Mouse (Mus musculus) hindbrain, embryonic 15.5 days (tissue): ENCODE results near the gene Mthfd1l. TPM values are rescaled to one million over a fixed set of nuclear protein-coding genes. Genes with fewer than 3 reads are reported as not detected.
A peak's percentile ranks its signal among the peaks of the same experiment; 100 is the strongest.

ENCODE experiments used
- ATAC-seq: fragments of 200-750 bp; cut with Nextera tagmentation; 2 replicates; pipeline ENCODE4 v1.8.0; 2017; ENCODE audit warnings: low read depth, moderate number of reproducible peaks, moderate TSS enrichment; ENCODE audit not compliant: low FRiP score
- H3K27ac ChIP-seq: fragments of 300-500 bp; sonication (generic); replicated peaks from 2 replicates; pipeline ENCODE4 v1.5.1; 2015; ENCODE audit warnings: mild to moderate bottlenecking, inconsistent platforms
- H3K27me3 ChIP-seq: fragments of 300-500 bp; sonication (generic); 2 replicates; pipeline ENCODE4 v1.6.1; 2015; ENCODE audit warnings: control low read depth, inconsistent platforms
- H3K36me3 ChIP-seq: fragments of 300-500 bp; sonication (generic); 2 replicates; pipeline ENCODE4 v1.6.1; 2015; ENCODE audit warnings: control low read depth, inconsistent platforms
- H3K4me1 ChIP-seq: fragments of 300-500 bp; sonication (generic); replicated peaks from 2 replicates; pipeline ENCODE4 v1.6.1; 2015; ENCODE audit warnings: control low read depth, inconsistent platforms
- H3K4me2 ChIP-seq: fragments of 300-500 bp; sonication (generic); 2 replicates; pipeline ENCODE4 v1.6.1; 2015; ENCODE audit warnings: moderate library complexity, mild to moderate bottlenecking, inconsistent platforms
- H3K4me3 ChIP-seq: fragments of 300-500 bp; sonication (generic); 2 replicates; pipeline ENCODE4 v1.5.1; 2015; ENCODE audit warnings: mild to moderate bottlenecking, inconsistent platforms
- H3K9ac ChIP-seq: fragments of 300-500 bp; sonication (generic); 2 replicates; pipeline ENCODE4 v1.6.1; 2015; ENCODE audit warnings: inconsistent platforms
- H3K9me3 ChIP-seq: fragments of 300-500 bp; sonication (generic); 2 replicates; pipeline ENCODE4 v1.6.1; 2016; ENCODE audit warnings: control low read depth, inconsistent platforms
- WGBS: fragments of 180-500 bp; shearing (Covaris S2); methylation state at CpG from one replicate; pipeline ENCODE4 v1.1.7; 2015; 5-methylcytosine and 5-hydroxymethylcytosine counted together
- polyA plus RNA-seq: library from polyadenylated mRNA; unstranded; fragments of >200 nt; fragmentation: Nextera tagmentation; extraction: Ambion mirVana; gene quantifications from 2 replicates; pipeline ENCODE4 v1.2.1, GENCODE M21; 2015

The Mthfd1l gene
- polyA plus RNA-seq, 1 experiment from 2014 or later, result 6.1 TPM

GRCm38 (mm10) chr10:4155521-4155920 lies 182.6 kb downstream of the Mthfd1l start:
- Histone ChIP-seq H3K9ac (no peak overlapping the region), H3K27me3 (no peaks in the 10 kb centered on the region), H3K36me3 (no peaks in the 10 kb centered on the region), H3K4me2 (no peak overlapping the region), H3K4me3 (no peak overlapping the region), H3K27ac (no peak overlapping the region), H3K9me3 (no peaks in the 10 kb centered on the region), H3K4me1 (peaks cover 3% of the 10 kb centered on the region; the same call in 1 of the 2 replicates)
- 89% methylated on average over 5 of the region's 5 CpGs for WGBS
- no peak for ATAC-seq

GRCm38 (mm10) chr10:4158533-4158932 lies 185.6 kb downstream of the Mthfd1l start:
- no peak overlapping the region for H3K4me3 ChIP-seq
- WGBS, result 77% methylated on average over 5 of the region's 5 CpGs
- H3K4me1 ChIP-seq, result peaks cover 3% of the 10 kb centered on the region; the same call in 1 of the 2 replicates
- H3K27ac ChIP-seq, result no peak overlapping the region
- H3K27me3 ChIP-seq, result no peaks in the 10 kb centered on the region
- no peak overlapping the region for H3K4me2 ChIP-seq
- no peaks in the 10 kb centered on the region for H3K36me3 ChIP-seq
- ATAC-seq, result no peak
- no peaks in the 10 kb centered on the region for H3K9me3 ChIP-seq
- no peak overlapping the region for H3K9ac ChIP-seq

- H3K36me3 ChIP-seq, result no peaks in the 10 kb centered on the region
- 69% methylated on average over 8 of the region's 8 CpGs for WGBS
Observed at GRCm38 (mm10) chr10:4159541-4160090, 186.7 kb downstream of the Mthfd1l start.

GRCm38 (mm10) chr10:4160242-4160785 lies 187.4 kb downstream of the Mthfd1l start:
- Histone ChIP-seq H3K27me3 (no peaks in the 10 kb centered on the region), H3K4me1 (peaks cover 3% of the 10 kb centered on the region; the same call in 1 of the 2 replicates), H3K9ac (no peak overlapping the region), H3K27ac (no peak overlapping the region), H3K4me3 (no peak overlapping the region), H3K36me3 (no peaks in the 10 kb centered on the region), H3K9me3 (no peaks in the 10 kb centered on the region), H3K4me2 (no peak overlapping the region)
- ATAC-seq, result peak; percentile 54; the same call in 1 of the 2 replicates
- 74% methylated on average over 13 of the region's 13 CpGs for WGBS

More at GRCm38 (mm10) chr10:4159541-4160090, 186.7 kb downstream of the Mthfd1l start:
- Histone ChIP-seq H3K4me2 (no peak overlapping the region), H3K27me3 (no peaks in the 10 kb centered on the region), H3K9me3 (no peaks in the 10 kb centered on the region), H3K4me1 (peaks cover 3% of the 10 kb centered on the region; the same call in 1 of the 2 replicates), H3K27ac (no peak overlapping the region), H3K9ac (no peak overlapping the region), H3K4me3 (no peak overlapping the region)
- ATAC-seq, result no peak

GRCm38 (mm10) chr10:4162049-4162448 lies 189.1 kb downstream of the Mthfd1l start:
- H3K4me1 ChIP-seq, result peaks cover 3% of the 10 kb centered on the region; the same call in 1 of the 2 replicates
- no peak overlapping the region for H3K27ac ChIP-seq
- no peak overlapping the region for H3K4me3 ChIP-seq
- H3K4me2 ChIP-seq, result no peak overlapping the region
- no peaks in the 10 kb centered on the region for H3K36me3 ChIP-seq
- H3K27me3 ChIP-seq, result no peaks in the 10 kb centered on the region
- H3K9ac ChIP-seq, result no peak overlapping the region
- no peak for ATAC-seq
- H3K9me3 ChIP-seq, result no peaks in the 10 kb centered on the region
- WGBS, result 80% methylated on average over 2 of the region's 2 CpGs

GRCm38 (mm10) chr10:4162976-4163375 lies 190.1 kb downstream of the Mthfd1l start:
- Histone ChIP-seq H3K27ac (no peak overlapping the region), H3K4me3 (no peak overlapping the region), H3K9me3 (no peaks in the 10 kb centered on the region), H3K9ac (no peak overlapping the region), H3K4me1 (peaks cover 3% of the 10 kb centered on the region; the same call in 1 of the 2 replicates), H3K4me2 (no peak overlapping the region), H3K36me3 (no peaks in the 10 kb centered on the region), H3K27me3 (no peaks in the 10 kb centered on the region)
- ATAC-seq, result peak; percentile 48; the same call in 1 of the 2 replicates
- 60% methylated on average over 3 of the region's 3 CpGs for WGBS

GRCm38 (mm10) chr10:4164681-4165080 lies 191.8 kb downstream of the Mthfd1l start:
- ATAC-seq, result no peak

GRCm38 (mm10) chr10:4168222-4168798 lies 195.4 kb downstream of the Mthfd1l start:
- H3K4me2 ChIP-seq, result no peak overlapping the region
- H3K9me3 ChIP-seq, result no peaks in the 10 kb centered on the region
- H3K4me1 ChIP-seq, result no peaks in the 10 kb centered on the region
- H3K9ac ChIP-seq, result no peak overlapping the region
- no peaks in the 10 kb centered on the region for H3K36me3 ChIP-seq
- no peak overlapping the region for H3K27ac ChIP-seq
- H3K4me3 ChIP-seq, result no peak overlapping the region
- 51% methylated on average over 5 of the region's 5 CpGs for WGBS
- no peaks in the 10 kb centered on the region for H3K27me3 ChIP-seq
- ATAC-seq, result no peak

More at GRCm38 (mm10) chr10:4164681-4165080, 191.8 kb downstream of the Mthfd1l start:
- H3K9me3 ChIP-seq, result no peaks in the 10 kb centered on the region
- H3K4me2 ChIP-seq, result no peak overlapping the region
- H3K9ac ChIP-seq, result no peak overlapping the region
- WGBS, result 87% methylated on average over 9 of the region's 9 CpGs
- H3K4me3 ChIP-seq, result no peak overlapping the region
- H3K27ac ChIP-seq, result no peak overlapping the region
- H3K4me1 ChIP-seq, result peaks cover 3% of the 10 kb centered on the region; the same call in 1 of the 2 replicates
- H3K36me3 ChIP-seq, result no peaks in the 10 kb centered on the region
- H3K27me3 ChIP-seq, result no peaks in the 10 kb centered on the region

GRCm38 (mm10) chr10:4174229-4174628 lies 201.3 kb downstream of the Mthfd1l start:
- no peaks in the 10 kb centered on the region for H3K9me3 ChIP-seq
- H3K4me3 ChIP-seq, result no peak overlapping the region
- H3K36me3 ChIP-seq, result no peaks in the 10 kb centered on the region
- no peak overlapping the region for H3K4me2 ChIP-seq
- no peak overlapping the region for H3K9ac ChIP-seq
- no peak for ATAC-seq
- no peaks in the 10 kb centered on the region for H3K27me3 ChIP-seq
- no peak overlapping the region for H3K27ac ChIP-seq
- H3K4me1 ChIP-seq, result peaks cover 9% of the 10 kb centered on the region; the same call in 1 of the 2 replicates
- WGBS, result 46% methylated on average over 5 of the region's 5 CpGs

- Histone ChIP-seq H3K9me3 (no peaks in the 10 kb centered on the region), H3K4me2 (no peak overlapping the region), H3K27me3 (no peaks in the 10 kb centered on the region), H3K4me1 (peaks cover 9% of the 10 kb centered on the region; the same call in 1 of the 2 replicates), H3K36me3 (no peaks in the 10 kb centered on the region), H3K27ac (no peak overlapping the region), H3K9ac (no peak overlapping the region), H3K4me3 (no peak overlapping the region)
- WGBS, result 88% methylated on average over 3 of the region's 3 CpGs
- no peak for ATAC-seq
Observed at GRCm38 (mm10) chr10:4174717-4175116, 201.8 kb downstream of the Mthfd1l start.

GRCm38 (mm10) chr10:4177285-4177684 lies 204.4 kb downstream of the Mthfd1l start:
- Histone ChIP-seq H3K9me3 (no peaks in the 10 kb centered on the region), H3K27ac (no peak overlapping the region), H3K4me3 (no peak overlapping the region), H3K27me3 (no peaks in the 10 kb centered on the region), H3K4me2 (no peak overlapping the region), H3K4me1 (peaks cover 9% of the 10 kb centered on the region; the same call in 1 of the 2 replicates), H3K36me3 (no peaks in the 10 kb centered on the region), H3K9ac (no peak overlapping the region)
- 84% methylated on average over 4 of the region's 4 CpGs for WGBS
- no peak for ATAC-seq

- H3K4me2 ChIP-seq, result no peak overlapping the region
- no peak overlapping the region for H3K27ac ChIP-seq
- H3K4me1 ChIP-seq, result peaks cover 6% of the 10 kb centered on the region; the same call in 1 of the 2 replicates
- no peak overlapping the region for H3K4me3 ChIP-seq
- WGBS, result 85% methylated on average over 7 of the region's 7 CpGs
- no peak overlapping the region for H3K9ac ChIP-seq
- no peaks in the 10 kb centered on the region for H3K36me3 ChIP-seq
- H3K27me3 ChIP-seq, result no peaks in the 10 kb centered on the region
- H3K9me3 ChIP-seq, result no peaks in the 10 kb centered on the region
- no peak for ATAC-seq
Observed at GRCm38 (mm10) chr10:4179049-4179790, 206.3 kb downstream of the Mthfd1l start.
